Mouse (Mus musculus): ENCODE data around the gene Efna1. TPM values are rescaled to one million over a fixed set of nuclear protein-coding genes. Genes with fewer than 3 reads are reported as not detected.

The Efna1 gene
- total and polyA plus RNA-seq, 3 experiments, result 0.05 TPM; not detected in 2

DNA sequence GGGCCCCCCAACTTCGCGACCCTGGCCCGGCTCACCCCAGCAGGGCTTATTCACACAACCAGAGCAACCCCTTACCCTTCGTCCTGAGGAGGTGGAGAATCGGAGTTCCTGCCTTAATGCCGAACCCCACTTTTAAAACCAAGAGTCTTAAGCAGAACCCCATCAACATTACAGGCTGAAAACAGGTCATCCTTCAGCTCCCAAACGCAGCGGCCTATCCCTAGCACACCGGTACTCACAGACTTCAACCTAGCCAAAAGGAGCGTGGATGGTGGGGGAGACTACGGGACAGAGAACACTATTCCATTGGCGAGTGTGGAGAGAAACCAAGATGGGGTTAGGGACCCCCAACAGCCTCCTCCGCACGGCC is 41.2 kb upstream of the Efna1 start:
- Histone ChIP-seq H3K4me1 (ENCODE audit: insufficient read depth, low read depth, low read length) (peaks cover 7% of the 10 kb centered on the region), H3K36me3 (replicated peaks) (no peaks in the 10 kb centered on the region), H3K4me3 (ENCODE audit: low read depth, low read length) (no peak overlapping the region), H3K27me3 (ENCODE audit: insufficient read depth, low read length) (peaks cover 62% of the 10 kb centered on the region), H3K9me3 (replicated peaks) (peaks cover 2% of the 10 kb centered on the region; the same call in 1 of the 2 replicates)
- ATAC-seq (ENCODE audit: extremely low read depth, insufficient number of reproducible peaks, low FRiP score, poor library complexity, severe bottlenecking), result no peak
- TF ChIP-seq GATA2 (IDR thresholded peaks at IDR 0.05; ENCODE audit: borderline replicate concordance, low read depth, low read length) (no peak), GATA1 (IDR thresholded peaks at IDR 0.05; ENCODE audit: borderline replicate concordance, low read length) (no peak), TAL1 (conservative IDR thresholded peaks at IDR 0.05; ENCODE audit: low read depth, low read length) (no peak), CTCF (IDR thresholded peaks at IDR 0.05; ENCODE audit: low read depth, low read length) (no peak), POLR2AphosphoS5 (IDR thresholded peaks at IDR 0.05; ENCODE audit: insufficient replicate concordance, low read depth, low read length) (no peak)
- no peak for DNase-seq (ENCODE audit: low spot score)

DNA sequence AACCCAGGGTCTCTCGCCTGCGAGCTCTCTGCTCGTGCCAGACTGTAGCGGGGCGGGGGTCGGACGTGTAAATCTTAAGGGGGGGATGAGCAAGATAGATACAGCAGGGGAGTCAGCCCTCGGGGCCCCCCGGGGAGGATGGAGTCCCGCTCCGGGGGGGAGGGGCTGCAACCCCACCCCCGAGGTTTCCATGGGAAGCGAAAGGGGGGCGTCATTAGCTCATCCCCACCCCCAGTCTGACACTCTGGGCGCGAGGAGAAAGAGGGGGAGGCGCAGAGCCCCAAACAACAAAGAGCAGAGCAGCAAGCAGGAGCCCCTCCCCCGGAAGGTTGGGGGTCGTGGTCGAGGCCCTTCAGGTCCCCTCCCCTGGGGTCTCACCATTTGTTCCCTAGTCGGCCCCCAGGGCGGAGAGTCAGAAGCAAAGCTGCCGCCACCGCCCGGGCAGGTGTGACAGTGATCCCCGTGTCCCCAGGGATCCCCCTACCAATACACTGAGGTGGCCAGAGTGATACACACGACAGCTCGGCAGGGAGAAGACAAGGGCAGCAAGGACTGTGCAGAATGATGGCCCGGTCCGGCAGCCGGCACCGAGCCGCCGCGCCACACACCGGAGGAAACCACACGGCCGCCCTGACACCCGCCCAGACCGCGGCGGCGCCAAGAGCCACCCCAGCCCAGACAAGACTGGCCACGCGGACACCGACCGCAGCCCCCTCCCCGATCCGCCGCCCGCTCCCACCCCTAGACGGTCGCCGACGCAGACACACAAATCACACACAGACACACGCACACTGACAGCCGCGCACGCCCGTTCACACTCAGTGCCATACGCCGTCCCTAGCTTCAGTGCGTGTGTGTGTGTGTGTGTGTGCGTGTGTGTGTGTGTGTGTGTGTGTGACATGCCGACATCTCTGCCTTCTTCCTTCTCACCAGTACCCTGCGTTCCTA is 40.5 kb upstream of the Efna1 start:
- H3K4me1 ChIP-seq (ENCODE audit: insufficient read depth, low read depth, low read length), result peaks cover 7% of the 10 kb centered on the region
- no peak for DNase-seq (ENCODE audit: low spot score)
- no peak overlapping the region for H3K4me3 ChIP-seq (ENCODE audit: low read depth, low read length)
- no peak for ATAC-seq (ENCODE audit: extremely low read depth, insufficient number of reproducible peaks, low FRiP score, poor library complexity, severe bottlenecking)
- TF ChIP-seq GATA2 (IDR thresholded peaks at IDR 0.05; ENCODE audit: borderline replicate concordance, low read depth, low read length), result no peak
- no peak for TF ChIP-seq CTCF (IDR thresholded peaks at IDR 0.05; ENCODE audit: low read depth, low read length)
- no peak for TF ChIP-seq POLR2AphosphoS5 (IDR thresholded peaks at IDR 0.05; ENCODE audit: insufficient replicate concordance, low read depth, low read length)
- no peak for TF ChIP-seq TAL1 (conservative IDR thresholded peaks at IDR 0.05; ENCODE audit: low read depth, low read length)
- no peak for TF ChIP-seq GATA1 (IDR thresholded peaks at IDR 0.05; ENCODE audit: borderline replicate concordance, low read length)
- no peaks in the 10 kb centered on the region for H3K36me3 ChIP-seq (replicated peaks)
- H3K27me3 ChIP-seq (ENCODE audit: insufficient read depth, low read length), result peaks cover 63% of the 10 kb centered on the region
- peaks cover 2% of the 10 kb centered on the region; the same call in 1 of the 2 replicates for H3K9me3 ChIP-seq (replicated peaks)

DNA sequence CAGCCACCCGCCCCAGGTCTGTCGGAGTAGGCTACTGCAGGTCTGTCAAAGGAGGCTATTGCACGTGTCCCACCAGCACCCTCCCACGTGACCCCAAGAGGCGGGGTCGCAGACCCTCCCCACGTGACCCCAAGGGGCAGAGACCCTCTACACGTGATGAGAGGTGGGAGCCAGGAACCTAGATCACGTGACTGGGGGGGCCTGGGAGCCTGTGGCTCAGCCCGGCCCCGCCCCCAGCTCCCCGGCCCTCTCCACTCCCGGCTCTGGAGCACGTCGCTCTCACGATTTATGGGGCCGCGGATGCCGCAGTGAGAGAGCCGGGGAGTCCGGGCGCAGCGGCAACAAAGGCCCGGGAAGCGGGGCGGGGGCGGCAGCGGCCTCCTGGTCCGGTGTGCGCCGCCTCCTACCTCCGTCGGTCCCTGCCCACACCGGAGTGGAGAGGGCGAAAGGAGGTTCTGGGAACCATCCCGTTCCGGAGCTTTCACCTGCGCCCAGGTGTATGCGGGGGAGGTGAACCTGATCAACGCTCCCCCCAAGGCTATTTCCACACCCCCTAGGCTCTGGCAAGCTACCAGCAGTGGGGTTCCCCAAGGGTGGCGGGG is 39.7 kb upstream of the Efna1 start:
- DNase-seq (ENCODE audit: low spot score) (no peak), ATAC-seq (ENCODE audit: extremely low read depth, insufficient number of reproducible peaks, low FRiP score, poor library complexity, severe bottlenecking) (no peak)
- H3K4me3 ChIP-seq (ENCODE audit: low read depth, low read length), result no peak overlapping the region
- peaks cover 70% of the 10 kb centered on the region for H3K27me3 ChIP-seq (ENCODE audit: insufficient read depth, low read length)
- no peaks in the 10 kb centered on the region for H3K36me3 ChIP-seq (replicated peaks)
- H3K4me1 ChIP-seq (ENCODE audit: insufficient read depth, low read depth, low read length), result peaks cover 10% of the 10 kb centered on the region
- no peak for TF ChIP-seq POLR2AphosphoS5 (IDR thresholded peaks at IDR 0.05; ENCODE audit: insufficient replicate concordance, low read depth, low read length)
- TF ChIP-seq CTCF (IDR thresholded peaks at IDR 0.05; ENCODE audit: low read depth, low read length), result no peak
- TF ChIP-seq TAL1 (conservative IDR thresholded peaks at IDR 0.05; ENCODE audit: low read depth, low read length), result no peak
- no peak for TF ChIP-seq GATA1 (IDR thresholded peaks at IDR 0.05; ENCODE audit: borderline replicate concordance, low read length)
- TF ChIP-seq GATA2 (IDR thresholded peaks at IDR 0.05; ENCODE audit: borderline replicate concordance, low read depth, low read length), result no peak
- H3K9me3 ChIP-seq (replicated peaks), result peaks cover 2% of the 10 kb centered on the region; the same call in 1 of the 2 replicates

DNA sequence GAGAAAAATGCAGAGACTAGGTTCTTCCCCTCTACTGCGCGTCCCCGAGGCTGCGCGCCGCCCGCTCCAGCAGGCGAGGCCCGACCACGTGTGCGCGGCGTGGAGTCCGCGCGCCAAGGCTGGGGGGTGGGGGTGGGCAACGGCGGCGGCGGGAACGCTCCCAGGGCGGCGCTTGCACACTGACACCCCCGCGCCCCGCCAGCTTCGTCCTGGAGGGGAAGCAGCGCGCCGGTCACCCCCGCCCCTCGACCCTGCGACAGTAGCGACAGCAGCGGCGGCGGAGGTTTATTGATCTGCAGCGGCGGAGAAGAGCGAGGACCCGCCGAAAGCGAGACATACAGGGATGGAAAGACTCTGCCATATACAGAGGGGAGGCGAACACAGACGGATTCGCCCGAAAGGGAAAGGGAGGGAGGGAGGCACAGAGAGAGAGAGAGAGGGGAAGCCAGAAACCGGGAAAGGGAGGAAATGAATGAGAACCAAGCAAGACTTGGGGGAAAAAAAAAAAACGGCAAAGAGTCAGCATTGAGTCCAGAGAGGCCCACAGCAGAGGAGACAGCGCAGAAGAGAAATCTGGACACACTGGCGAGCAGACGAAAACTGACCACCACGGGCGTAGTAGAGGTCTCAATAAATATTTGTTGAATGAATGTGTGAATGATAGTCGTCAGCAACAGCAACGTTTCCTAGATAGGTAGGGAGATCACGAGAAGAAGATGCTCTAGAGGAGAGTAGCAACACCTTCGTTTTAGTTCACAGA is 38.8 kb upstream of the Efna1 start:
- Histone ChIP-seq H3K9me3 (replicated peaks) (peaks cover 2% of the 10 kb centered on the region; the same call in 1 of the 2 replicates), H3K27me3 (ENCODE audit: insufficient read depth, low read length) (peaks cover 73% of the 10 kb centered on the region), H3K4me1 (ENCODE audit: insufficient read depth, low read depth, low read length) (peaks cover 13% of the 10 kb centered on the region), H3K36me3 (replicated peaks) (no peaks in the 10 kb centered on the region), H3K4me3 (ENCODE audit: low read depth, low read length) (no peak overlapping the region)
- TF ChIP-seq TAL1 (conservative IDR thresholded peaks at IDR 0.05; ENCODE audit: low read depth, low read length), result no peak
- TF ChIP-seq GATA1 (IDR thresholded peaks at IDR 0.05; ENCODE audit: borderline replicate concordance, low read length), result no peak
- TF ChIP-seq POLR2AphosphoS5 (IDR thresholded peaks at IDR 0.05; ENCODE audit: insufficient replicate concordance, low read depth, low read length), result no peak
- no peak for TF ChIP-seq GATA2 (IDR thresholded peaks at IDR 0.05; ENCODE audit: borderline replicate concordance, low read depth, low read length)
- TF ChIP-seq CTCF (IDR thresholded peaks at IDR 0.05; ENCODE audit: low read depth, low read length), result no peak
- no peak for DNase-seq (ENCODE audit: low spot score)
- ATAC-seq (ENCODE audit: extremely low read depth, insufficient number of reproducible peaks, low FRiP score, poor library complexity, severe bottlenecking), result no peak

DNA sequence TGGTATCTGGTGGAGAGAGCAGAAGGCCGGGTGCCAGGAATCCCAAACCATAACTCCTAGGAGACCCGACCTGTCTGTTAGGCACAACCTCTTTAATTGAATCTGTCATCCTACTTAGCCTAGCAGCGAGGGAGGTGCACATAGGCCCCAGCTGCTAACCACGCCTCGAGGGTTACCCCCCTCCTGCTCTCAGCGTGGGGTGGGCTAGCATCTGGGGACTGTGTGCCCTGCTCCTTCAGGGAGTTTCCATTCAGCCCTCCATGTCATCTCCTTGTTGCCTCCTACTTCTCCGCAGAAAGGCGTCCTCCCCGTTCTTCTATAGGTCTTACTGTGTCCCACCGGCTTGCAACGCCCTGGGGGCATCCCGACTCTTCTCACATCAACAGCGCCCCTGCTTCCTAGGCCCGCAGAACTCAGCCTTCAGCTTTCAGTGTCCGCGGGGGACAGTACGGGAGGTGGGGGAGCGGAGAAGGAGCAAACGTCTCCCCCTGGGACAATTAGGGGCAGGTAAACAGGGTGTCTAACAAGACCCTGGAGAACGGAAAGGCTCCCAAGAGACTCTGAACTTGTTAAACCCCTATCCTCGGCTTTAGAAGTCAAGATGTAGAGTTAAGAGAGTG is 38.1 kb upstream of the Efna1 start:
- no peak for DNase-seq (ENCODE audit: low spot score)
- TF ChIP-seq GATA1 (IDR thresholded peaks at IDR 0.05; ENCODE audit: borderline replicate concordance, low read length) (no peak), TAL1 (conservative IDR thresholded peaks at IDR 0.05; ENCODE audit: low read depth, low read length) (no peak), CTCF (IDR thresholded peaks at IDR 0.05; ENCODE audit: low read depth, low read length) (no peak), POLR2AphosphoS5 (IDR thresholded peaks at IDR 0.05; ENCODE audit: insufficient replicate concordance, low read depth, low read length) (no peak), GATA2 (IDR thresholded peaks at IDR 0.05; ENCODE audit: borderline replicate concordance, low read depth, low read length) (no peak)

More for the DNA sequence above, 38.1 kb upstream of the Efna1 start:
- Histone ChIP-seq H3K9me3 (replicated peaks) (peaks cover 2% of the 10 kb centered on the region; the same call in 1 of the 2 replicates), H3K4me1 (ENCODE audit: insufficient read depth, low read depth, low read length) (peaks cover 13% of the 10 kb centered on the region), H3K4me3 (ENCODE audit: low read depth, low read length) (no peak overlapping the region), H3K27me3 (ENCODE audit: insufficient read depth, low read length) (peaks cover 76% of the 10 kb centered on the region), H3K36me3 (replicated peaks) (no peaks in the 10 kb centered on the region)
- ATAC-seq (ENCODE audit: extremely low read depth, insufficient number of reproducible peaks, low FRiP score, poor library complexity, severe bottlenecking), result no peak
